Mouse (Mus musculus) heart, embryonic 13.5 days (tissue): Measurements from ENCODE around the gene Gm5891. TPM values are rescaled to one million over a fixed set of nuclear protein-coding genes. Genes with fewer than 3 reads are reported as not detected.
"Not testable (repeated sequence)": the region's sequence is repeated elsewhere in the genome, so short reads cannot be mapped to it uniquely, and the experiment has no call there.

Experiments used
- ATAC-seq: fragments of 200-750 bp; cut with Nextera tagmentation; 2 replicates; pipeline ENCODE4 v1.8.0; 2017; ENCODE audit warnings: moderate TSS enrichment; ENCODE audit not compliant: insufficient number of reproducible peaks, low FRiP score, low TSS enrichment; ENCODE audit errors: extremely low read depth
- H3K27ac ChIP-seq: fragments of 300-500 bp; sonication (generic); replicated peaks from 2 replicates; pipeline ENCODE4 v1.5.1; 2015; ENCODE audit warnings: moderate library complexity, mild to moderate bottlenecking, inconsistent platforms
- H3K27me3 ChIP-seq: fragments of 300-500 bp; sonication (generic); replicated peaks from 2 replicates; pipeline ENCODE4 v1.6.1; 2015; ENCODE audit warnings: mild to moderate bottlenecking, inconsistent platforms
- H3K36me3 ChIP-seq: fragments of 300-500 bp; sonication (generic); 2 replicates; pipeline ENCODE4 v1.6.1; 2015; ENCODE audit warnings: mild to moderate bottlenecking, inconsistent platforms
- H3K4me1 ChIP-seq: fragments of 300-500 bp; sonication (generic); 2 replicates; pipeline ENCODE4 v1.6.1; 2015; ENCODE audit warnings: inconsistent platforms
- H3K4me2 ChIP-seq: fragments of 300-500 bp; sonication (generic); 2 replicates; pipeline ENCODE4 v1.6.1; 2015; ENCODE audit warnings: inconsistent platforms, mild to moderate bottlenecking, moderate library complexity
- H3K4me3 ChIP-seq: fragments of 300-500 bp; sonication (generic); 2 replicates; pipeline ENCODE4 v1.5.1; 2015; ENCODE audit warnings: moderate library complexity, mild to moderate bottlenecking, inconsistent platforms
- H3K9ac ChIP-seq: fragments of 300-500 bp; sonication (generic); 2 replicates; pipeline ENCODE4 v1.6.1; 2015; ENCODE audit warnings: inconsistent platforms, mild to moderate bottlenecking, moderate library complexity
- H3K9me3 ChIP-seq: fragments of 300-500 bp; sonication (generic); 2 replicates; pipeline ENCODE4 v1.6.1; 2016; ENCODE audit warnings: inconsistent platforms
- WGBS: fragments of 180-500 bp; shearing (Covaris S2); methylation state at CpG from one replicate; pipeline ENCODE4 v1.1.7; 2015; ENCODE audit warnings: mixed read lengths; 5-methylcytosine and 5-hydroxymethylcytosine counted together
- polyA plus RNA-seq: library from polyadenylated mRNA; unstranded; fragments of >200 nt; fragmentation: Nextera tagmentation; extraction: Ambion mirVana; gene quantifications from 2 replicates; pipeline ENCODE4 v1.2.1, GENCODE M21; 2015

The Gm5891 gene
- polyA plus RNA-seq: not detected in 2 replicates

DNA sequence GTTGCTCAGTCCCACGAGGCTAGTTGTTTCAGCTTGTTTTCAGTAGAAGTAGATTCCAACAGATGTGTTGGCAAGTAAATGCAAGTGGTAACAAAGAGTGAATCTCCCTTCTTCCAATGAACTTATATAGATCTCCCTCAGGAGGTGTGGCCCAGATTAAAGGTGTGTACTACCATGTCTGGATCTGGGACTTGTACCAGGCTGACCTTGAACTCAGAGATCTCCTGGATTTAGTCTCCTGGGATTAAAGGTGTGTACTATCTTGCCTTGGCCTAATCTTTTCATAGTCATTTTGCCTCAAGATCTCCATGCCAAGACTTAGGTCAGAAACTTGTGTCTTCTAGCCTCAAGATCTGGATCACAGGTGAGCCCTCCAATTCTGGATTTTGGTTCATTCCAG, at the start of gene Gm5891:
Gene Gm5891, minus strand, starts transcription at position 101 of the 400 bp plus-strand sequence.
- H3K4me2 ChIP-seq, H3K27ac ChIP-seq, H3K27me3 ChIP-seq, H3K36me3 ChIP-seq, H3K9ac ChIP-seq, H3K4me1 ChIP-seq, ATAC-seq, H3K9me3 ChIP-seq, H3K4me3 ChIP-seq: not testable (repeated sequence)
- no CpG with 5 or more reads among the region's 1 CpGs for WGBS

Other genes starting within 250 kb of the Gm5891 start
- not detected in 2 replicates for gene Gm4175, start 159.8 kb downstream of the Gm5891 start, polyA plus RNA-seq
- not detected in 2 replicates for gene Gm4177, start 124.6 kb downstream of the Gm5891 start, polyA plus RNA-seq
- not detected in 2 replicates for gene Vmn1r135, start 88.9 kb downstream of the Gm5891 start, polyA plus RNA-seq
- not detected in 2 replicates for gene Gm5725, start 77.0 kb downstream of the Gm5891 start, polyA plus RNA-seq
- gene Vmn1r137, start 73.3 kb upstream of the Gm5891 start, polyA plus RNA-seq: not detected in 2 replicates
- gene Vmn1r138, start 107.6 kb upstream of the Gm5891 start, polyA plus RNA-seq: not detected in 2 replicates
- gene Gm6176, start 135.0 kb upstream of the Gm5891 start, polyA plus RNA-seq: not detected in 2 replicates
- gene Vmn1r139, start 147.8 kb upstream of the Gm5891 start, polyA plus RNA-seq: not detected in 2 replicates
- not detected in 2 replicates for gene Gm16451, start 197.0 kb upstream of the Gm5891 start, polyA plus RNA-seq
- gene Gm10666, start 213.4 kb upstream of the Gm5891 start, polyA plus RNA-seq: not detected in 2 replicates
- gene Vmn1r142, start 242.7 kb upstream of the Gm5891 start, polyA plus RNA-seq: not detected in 2 replicates